Mouse (Mus musculus): ENCODE measurements at regions not wholly inside any gene's neighbourhood (a gene's known extent, or its start where the extent isn't known, plus 50 kb on each side); places are given as distances from the start of the nearest gene placed in this dataset.

- DNase-seq (ENCODE audit: low spot score in 2 of 2) = no peak
These were observed 517.2 kb upstream of the Epha5 start for GRCm38 (mm10) chr5:84934369-84934768.

GRCm38 (mm10) chr5:84917631-84918292 is 500.6 kb upstream of the Epha5 start:
- DNase-seq (ENCODE audit: low spot score in 2 of 2) = no peak

DNA sequence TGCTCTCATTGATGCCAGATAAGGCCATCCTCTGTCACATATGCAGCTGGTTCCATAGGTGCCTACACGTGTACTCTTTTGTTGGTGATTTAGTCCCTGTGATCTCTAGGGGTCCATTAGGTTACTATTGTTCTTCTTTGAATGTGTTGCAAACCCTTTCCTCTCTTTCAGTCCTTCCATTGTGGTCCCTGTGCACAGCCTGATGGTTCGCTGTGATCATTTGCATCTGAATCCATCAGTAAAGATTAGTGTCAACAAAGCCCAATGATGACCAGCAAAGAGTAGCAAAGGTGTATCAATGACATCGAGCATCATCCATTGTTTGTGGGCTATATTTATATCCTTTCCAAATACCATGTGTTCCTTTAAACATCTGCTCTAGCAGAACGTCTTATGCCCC is 484.5 kb upstream of the Epha5 start:
- no peak for DNase-seq (ENCODE audit: low spot score in 2 of 2)

DNA sequence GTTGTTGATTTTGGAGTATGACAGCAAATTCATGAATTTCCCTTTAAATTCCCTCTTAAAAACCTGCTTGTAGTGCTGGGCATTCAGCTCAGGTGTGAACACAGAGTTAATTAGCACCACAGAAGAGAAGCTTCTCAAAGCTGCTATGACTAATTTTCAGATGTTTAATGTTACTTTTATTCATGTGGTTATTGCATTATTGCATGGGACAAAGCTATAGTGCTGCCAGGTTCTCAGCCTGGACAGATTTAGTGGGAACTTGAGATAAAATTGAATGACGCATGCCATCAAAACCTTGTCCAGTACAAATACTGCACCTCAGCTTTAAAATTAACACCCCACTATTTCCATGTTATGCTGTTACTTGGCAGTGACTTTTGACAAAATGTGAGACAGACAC is 480.4 kb upstream of the Epha5 start:
- DNase-seq (ENCODE audit: low spot score in 2 of 2) = no peak

GRCm38 (mm10) chr5:84853622-84854021 is 436.4 kb upstream of the Epha5 start:
- DNase-seq (ENCODE audit: low spot score in 2 of 2) = no peak

DNA sequence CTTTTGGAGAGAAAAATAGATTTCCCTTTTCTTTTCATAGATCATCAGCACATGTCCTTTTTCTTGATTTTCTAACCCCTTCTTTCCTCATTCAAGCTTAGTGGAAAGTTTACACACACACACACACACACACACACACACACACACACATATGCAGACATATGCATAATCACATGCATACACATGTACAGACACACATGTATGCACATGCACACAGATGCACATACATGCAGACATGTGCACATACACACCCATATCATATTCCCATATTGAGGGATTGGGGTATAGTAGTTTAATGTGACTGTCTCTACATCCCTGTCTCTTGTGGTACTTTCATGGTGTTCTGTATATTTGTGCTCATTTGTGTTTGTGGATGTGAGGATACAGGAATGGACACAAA is 432.0 kb upstream of the Epha5 start:
- no peak for DNase-seq (ENCODE audit: low spot score in 2 of 2)

DNA sequence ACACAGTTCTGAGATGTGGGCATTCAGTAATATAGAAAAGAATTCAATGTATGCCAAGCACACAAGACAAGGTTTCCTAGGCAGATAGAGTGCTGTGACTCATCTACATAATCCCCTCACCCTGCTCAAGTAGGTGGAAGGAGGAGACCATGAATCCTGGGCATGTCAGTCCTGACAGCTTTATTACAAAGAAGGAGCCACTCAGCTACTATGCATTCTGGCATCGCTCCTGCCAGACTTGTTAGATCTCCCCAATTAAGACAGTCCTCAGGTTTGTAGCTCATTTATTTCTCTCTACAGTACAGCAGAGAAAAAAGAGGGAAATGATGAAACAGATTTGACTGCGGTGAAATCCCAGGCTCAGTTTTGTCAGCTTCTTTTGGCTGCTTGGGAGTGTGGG is 431.6 kb upstream of the Epha5 start:
- DNase-seq (ENCODE audit: low spot score in 2 of 2) = peak in 1 of 2 experiments; percentile 5

DNA sequence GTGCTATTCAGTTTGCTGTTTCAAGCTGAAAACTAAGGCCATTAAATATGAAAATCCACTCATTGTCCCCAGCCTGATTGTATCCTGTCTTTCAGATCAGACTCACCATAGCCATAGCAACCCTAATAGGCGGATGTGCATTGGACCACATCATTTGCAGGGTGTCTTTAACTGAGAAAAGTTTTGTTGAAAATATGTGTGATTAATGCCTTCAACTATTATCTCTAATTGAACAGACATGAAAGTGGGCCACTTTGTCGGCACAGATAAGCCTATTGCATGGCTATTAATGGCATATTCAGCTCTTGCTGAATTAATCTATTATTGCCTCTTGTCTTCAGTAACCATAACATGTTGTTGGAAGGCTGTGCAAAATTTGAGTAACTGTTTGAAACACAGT is 394.3 kb upstream of the Epha5 start:
- no peak for DNase-seq (ENCODE audit: low spot score in 2 of 2)

DNA sequence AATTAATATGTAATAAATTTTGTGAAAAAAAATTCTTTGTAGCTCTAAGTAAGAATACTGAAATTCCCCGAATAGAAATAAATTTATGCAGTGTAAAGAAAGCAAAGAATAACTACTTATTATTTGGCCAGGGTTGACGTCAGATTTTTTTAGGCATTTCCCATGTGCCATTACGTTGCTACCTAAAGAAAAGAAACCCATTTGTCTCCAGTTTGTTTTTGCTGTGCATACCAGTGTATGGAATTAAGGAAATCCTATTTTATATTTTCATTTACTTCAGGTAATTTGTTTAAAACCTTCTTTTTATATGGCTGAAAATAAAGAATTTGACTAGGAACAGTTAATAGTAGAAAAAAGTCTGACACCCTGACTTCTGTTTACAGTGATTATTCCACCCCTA is 393.7 kb upstream of the Epha5 start:
- DNase-seq (ENCODE audit: low spot score in 2 of 2) = no peak

DNA sequence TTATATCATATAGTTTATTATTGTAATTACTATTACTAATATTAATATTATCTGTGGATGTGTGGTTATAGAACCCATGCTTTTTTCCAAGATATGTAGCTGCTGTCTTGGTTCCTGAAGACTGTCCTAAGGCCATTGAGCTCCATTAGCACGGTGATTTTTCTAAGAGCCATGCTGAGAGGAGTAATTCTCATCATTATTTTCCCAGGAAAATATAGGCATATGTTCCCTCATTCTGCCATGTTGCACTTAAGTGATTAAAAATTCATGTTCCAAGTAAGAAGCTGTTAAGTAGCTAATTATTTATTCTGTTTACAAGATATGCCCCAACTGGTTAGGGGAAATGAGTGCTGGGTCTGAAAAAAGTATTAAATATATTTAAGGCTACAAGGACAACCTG is 345.4 kb upstream of the Epha5 start:
- no peak for DNase-seq (ENCODE audit: low spot score in 2 of 2)

DNA sequence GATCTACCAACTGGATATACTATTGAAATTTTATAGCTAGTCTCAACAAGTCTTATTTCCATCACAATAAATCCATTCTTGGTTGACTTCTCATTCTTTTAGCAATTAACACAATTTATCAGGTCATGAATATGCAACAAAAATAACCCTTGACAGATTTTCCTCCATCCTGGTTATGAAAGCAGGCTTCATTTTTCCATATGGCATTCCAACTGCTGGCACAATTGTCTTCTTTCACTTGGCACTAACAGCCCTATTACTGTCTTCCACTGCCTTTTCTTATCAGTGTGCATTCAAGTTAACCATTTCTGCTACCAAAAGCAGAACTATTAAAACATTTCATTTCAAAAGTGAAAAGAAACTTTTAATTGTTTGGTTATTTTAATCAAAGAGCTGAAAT is 334.9 kb upstream of the Epha5 start:
- DNase-seq (ENCODE audit: low spot score in 2 of 2) = no peak

GRCm38 (mm10) chr5:84705436-84705835 is 288.3 kb upstream of the Epha5 start:
- no peak for DNase-seq (ENCODE audit: low spot score in 2 of 2)

DNA sequence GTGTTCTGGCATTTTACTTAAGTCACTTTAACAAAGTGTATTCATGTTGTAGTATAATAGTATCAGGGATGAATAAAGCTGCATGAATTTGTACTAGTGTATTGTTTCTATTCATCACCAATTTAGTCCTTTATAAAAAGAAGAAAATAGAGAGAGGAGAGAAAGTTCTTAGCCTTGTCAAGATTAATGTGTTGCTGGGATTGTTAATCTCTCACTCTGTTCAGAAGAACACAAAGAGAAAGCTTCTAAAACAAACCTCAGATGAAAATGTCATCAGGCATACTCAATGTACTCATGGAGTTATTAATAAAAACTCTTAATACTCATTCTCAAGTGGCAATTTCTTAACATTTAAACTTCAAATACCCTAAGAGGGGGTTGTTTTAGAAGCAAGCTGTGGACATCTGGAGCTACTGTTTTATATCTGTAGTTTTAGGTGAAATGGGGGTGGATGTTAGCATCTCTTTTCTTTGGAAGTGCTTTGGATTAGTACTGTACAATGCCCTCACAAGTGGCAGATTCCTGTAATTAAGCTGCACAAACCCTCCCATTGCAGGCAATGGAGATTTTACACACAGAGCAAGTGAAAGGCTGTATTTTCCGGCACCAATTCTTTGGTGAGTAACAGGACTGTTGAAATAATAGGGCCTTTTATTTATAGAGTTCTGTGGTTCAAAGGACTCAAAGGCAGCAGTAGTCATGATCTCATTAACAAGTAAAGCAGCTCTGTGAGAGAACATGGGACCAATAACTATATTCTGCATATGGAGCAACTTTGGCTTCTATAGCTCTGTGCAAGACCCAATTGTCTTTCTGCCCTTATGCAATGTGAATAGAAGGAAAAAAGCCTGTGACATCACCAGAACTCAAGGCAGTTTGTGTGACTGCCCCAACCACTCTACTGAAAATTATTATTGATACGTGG is 273.4 kb upstream of the Epha5 start:
- DNase-seq (ENCODE audit: low spot score in 2 of 2) = peak in 1 of 2 experiments; percentile 31

GRCm38 (mm10) chr5:84687534-84687933 is 270.4 kb upstream of the Epha5 start:
- DNase-seq (ENCODE audit: low spot score in 2 of 2) = no peak

DNA sequence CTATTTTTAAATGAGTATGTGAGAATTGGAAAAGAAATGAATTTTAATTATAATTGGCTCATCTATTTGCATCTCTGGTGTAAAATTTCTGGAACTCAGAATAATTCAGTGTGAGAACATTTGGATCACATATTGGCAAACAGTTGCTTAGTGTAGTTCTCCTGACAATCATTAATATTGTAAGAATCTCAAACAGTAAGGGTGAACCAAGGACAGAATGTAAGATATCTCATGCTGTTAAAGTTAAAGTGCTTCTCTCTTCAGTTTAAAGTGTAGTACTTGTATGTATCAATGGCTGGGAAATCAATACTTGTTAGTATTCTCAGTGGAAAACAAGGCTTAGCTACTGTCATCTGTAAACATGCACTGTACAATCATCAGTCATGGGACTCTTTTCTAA is 238.0 kb upstream of the Epha5 start:
- no peak for DNase-seq (ENCODE audit: low spot score in 2 of 2)

- DNase-seq (ENCODE audit: low spot score in 2 of 2) = no peak
These were observed 218.3 kb upstream of the Epha5 start for GRCm38 (mm10) chr5:84635502-84635901.

DNA sequence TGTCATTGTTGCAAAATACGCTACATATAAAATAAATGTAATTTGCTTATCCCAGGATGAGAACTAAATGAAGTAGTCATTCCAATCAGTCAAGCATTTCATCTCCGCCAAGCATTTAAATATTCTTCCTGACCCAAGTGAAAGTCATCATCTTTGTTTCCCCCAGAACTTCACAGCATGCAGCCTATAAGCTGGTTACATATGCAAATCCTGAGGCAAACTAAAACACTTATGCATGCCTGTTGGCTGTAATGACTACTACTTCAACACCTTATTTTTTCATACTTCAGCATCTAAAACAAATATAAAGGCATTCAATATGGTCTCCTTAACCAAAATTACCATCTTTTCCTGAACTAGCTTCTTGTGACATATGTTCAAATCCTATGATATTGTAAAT is 215.7 kb upstream of the Epha5 start:
- no peak for DNase-seq (ENCODE audit: low spot score in 2 of 2)

- DNase-seq (ENCODE audit: low spot score in 2 of 2) = no peak
These were observed 201.0 kb upstream of the Epha5 start for GRCm38 (mm10) chr5:84618194-84618593.

- DNase-seq (ENCODE audit: low spot score in 2 of 2) = no peak
These were observed 191.5 kb upstream of the Epha5 start for GRCm38 (mm10) chr5:84608683-84609082.

DNA sequence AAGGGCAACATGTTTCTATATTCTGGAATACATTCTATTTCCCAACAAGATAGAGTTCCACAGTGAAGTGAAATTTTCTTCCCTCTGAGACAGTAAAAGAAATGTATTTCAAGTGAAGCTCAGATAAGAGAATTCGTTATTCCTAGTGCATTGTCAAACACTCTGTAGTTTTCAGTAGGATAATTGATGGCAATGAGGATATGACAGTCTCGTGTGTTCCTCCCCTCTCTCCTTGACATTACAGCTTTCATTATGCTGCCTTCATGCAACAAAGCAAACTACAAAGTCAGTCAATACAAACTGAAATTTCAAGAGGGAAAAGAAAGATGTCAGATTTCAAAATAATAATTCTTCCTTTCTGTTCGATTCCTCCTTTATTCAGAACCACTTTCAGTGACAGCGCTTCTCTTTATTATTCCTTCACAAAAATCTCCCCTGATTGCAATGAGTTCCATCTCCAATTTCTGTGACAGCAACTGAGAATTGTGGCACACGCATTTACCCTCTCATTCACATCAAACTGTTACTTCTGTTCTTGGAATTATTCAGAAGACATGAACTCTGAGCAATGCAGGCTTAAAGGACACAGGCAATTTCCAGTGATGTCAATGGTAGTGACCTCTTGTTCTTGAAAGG is 148.2 kb upstream of the Epha5 start:
- no peak for DNase-seq (ENCODE audit: low spot score in 2 of 2)

DNA sequence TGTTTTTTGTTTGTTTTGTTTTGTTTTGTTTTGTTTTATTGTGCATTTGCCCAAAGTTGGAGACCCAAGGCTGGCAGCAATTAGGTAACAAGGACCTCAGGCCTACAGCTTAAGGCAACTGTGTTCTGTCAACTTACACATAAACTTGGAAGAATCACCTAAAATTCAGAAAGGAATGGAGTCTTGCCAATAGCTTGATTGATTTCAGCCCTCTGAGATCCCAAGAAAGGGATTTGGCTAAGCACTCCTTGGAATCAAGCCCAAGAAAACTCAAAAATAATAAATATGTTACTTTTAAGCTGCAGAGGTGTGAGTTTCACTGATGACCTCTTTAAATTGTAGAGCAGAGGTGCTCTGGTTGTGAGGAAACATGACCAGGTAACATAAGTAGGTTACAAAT is 102.7 kb upstream of the Epha5 start:
- no peak for DNase-seq (ENCODE audit: low spot score in 2 of 2)

DNA sequence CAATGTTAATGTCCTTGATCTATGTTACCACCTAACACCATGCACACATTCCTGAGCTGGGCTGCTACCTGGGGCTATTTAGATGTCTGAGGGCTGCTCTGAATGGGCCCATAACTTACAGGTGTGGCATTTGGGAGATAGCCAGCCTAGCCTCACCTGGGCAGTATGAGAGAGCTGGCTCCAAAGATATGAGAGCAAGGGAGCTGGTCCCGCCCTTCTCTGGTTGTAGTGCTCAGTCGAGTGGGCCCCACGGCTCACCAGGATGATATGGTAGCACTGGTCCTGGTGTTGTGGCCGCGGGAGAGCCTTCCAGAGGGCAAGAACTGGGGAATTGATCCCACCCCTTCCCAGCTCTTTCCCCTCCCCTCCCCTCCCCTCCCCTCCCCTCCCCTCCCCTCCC is 93.0 kb upstream of the Epha5 start:
- no peak for DNase-seq (ENCODE audit: low spot score in 2 of 2)

GRCm38 (mm10) chr5:84480978-84481377 is 63.8 kb upstream of the Epha5 start:
- DNase-seq (ENCODE audit: low spot score in 2 of 2) = no peak

Measured in left cerebral cortex, adult 9 months (tissue).